Mouse (Mus musculus) erythroblast, embryonic 14.5 days (primary cell): ENCODE results near the gene Tnr. TPM values are rescaled to one million over a fixed set of nuclear protein-coding genes. Genes with fewer than 3 reads are reported as not detected.

Experiments used
- H3K27me3 ChIP-seq: 2 replicates; pipeline ENCODE4 v1.6.1; 2012; ENCODE audit warnings: inconsistent platforms; ENCODE audit not compliant: control insufficient read depth
- H3K36me3 ChIP-seq: 2 replicates; pipeline ENCODE4 v1.6.1; 2012; ENCODE audit warnings: mild to moderate bottlenecking, inconsistent platforms; ENCODE audit not compliant: control insufficient read depth
- H3K4me1 ChIP-seq: 2 replicates; pipeline ENCODE4 v1.6.1; 2012; ENCODE audit warnings: inconsistent platforms; ENCODE audit not compliant: control insufficient read depth
- H3K4me3 ChIP-seq: replicated peaks from 2 replicates; pipeline ENCODE3; 2012; ENCODE audit warnings: moderate library complexity, mild to moderate bottlenecking, inconsistent platforms
- H3K9me3 ChIP-seq: 2 replicates; pipeline ENCODE4 v1.6.1; 2012; ENCODE audit warnings: low read length, inconsistent platforms, mixed read lengths; ENCODE audit not compliant: control insufficient read depth
- GATA1 ChIP-seq: IDR thresholded peaks from 2 replicates; pipeline ENCODE4 v1.6.1; 2012; ENCODE audit warnings: low read length, inconsistent platforms, mixed read lengths
- TAL1 ChIP-seq: IDR thresholded peaks from 3 replicates; pipeline ENCODE4 v1.6.1; 2012; ENCODE audit warnings: low read length, inconsistent platforms, mixed read lengths
- polyA plus RNA-seq: library from polyadenylated mRNA; stranded (reverse); fragments of >175 nt; gene quantifications from 2 replicates; pipeline ENCODE4 v1.2.3, GENCODE M21; 2012

Tnr gene
- polyA plus RNA-seq, 1 experiment = not detected

GRCm38 (mm10) chr1:159775168-159775567 lies 251.6 kb downstream of the Tnr start:
- Histone ChIP-seq H3K27me3 (no peaks in the 10 kb centered on the region), H3K9me3 (no peaks in the 10 kb centered on the region)
- TF ChIP-seq TAL1 (no peak), GATA1 (no peak)

GRCm38 (mm10) chr1:159777107-159777506 lies 253.5 kb downstream of the Tnr start:
- H3K36me3 ChIP-seq = no peaks in the 10 kb centered on the region
- TF ChIP-seq TAL1 = no peak
- H3K27me3 ChIP-seq = no peaks in the 10 kb centered on the region
- H3K4me1 ChIP-seq = no peaks in the 10 kb centered on the region
- H3K9me3 ChIP-seq = no peaks in the 10 kb centered on the region
- H3K4me3 ChIP-seq = no peak overlapping the region

More at GRCm38 (mm10) chr1:159775168-159775567, 251.6 kb downstream of the Tnr start:
- Histone ChIP-seq H3K4me3 (no peak overlapping the region), H3K36me3 (no peaks in the 10 kb centered on the region), H3K4me1 (no peaks in the 10 kb centered on the region)

GRCm38 (mm10) chr1:159779424-159779823 lies 255.9 kb downstream of the Tnr start:
- no peak for TF ChIP-seq GATA1
- TF ChIP-seq TAL1 = no peak
- H3K4me3 ChIP-seq = no peak overlapping the region
- H3K9me3 ChIP-seq = no peaks in the 10 kb centered on the region
- no peaks in the 10 kb centered on the region for H3K36me3 ChIP-seq
- H3K27me3 ChIP-seq = no peaks in the 10 kb centered on the region
- no peaks in the 10 kb centered on the region for H3K4me1 ChIP-seq

GRCm38 (mm10) chr1:159783842-159784241 lies 260.3 kb downstream of the Tnr start:
- Histone ChIP-seq H3K4me1 (no peaks in the 10 kb centered on the region), H3K27me3 (no peaks in the 10 kb centered on the region), H3K9me3 (no peaks in the 10 kb centered on the region), H3K36me3 (no peaks in the 10 kb centered on the region), H3K4me3 (no peak overlapping the region)
- TF ChIP-seq TAL1 (no peak), GATA1 (no peak)

- H3K4me1 ChIP-seq = no peaks in the 10 kb centered on the region
- H3K4me3 ChIP-seq = no peak overlapping the region
- no peaks in the 10 kb centered on the region for H3K9me3 ChIP-seq
- no peaks in the 10 kb centered on the region for H3K36me3 ChIP-seq
- no peaks in the 10 kb centered on the region for H3K27me3 ChIP-seq
- no peak for TF ChIP-seq TAL1
- TF ChIP-seq GATA1 = no peak
Observed at GRCm38 (mm10) chr1:159788312-159788711, 264.7 kb downstream of the Tnr start.

GRCm38 (mm10) chr1:159792546-159792945 lies 269.0 kb downstream of the Tnr start:
- Histone ChIP-seq H3K36me3 (no peaks in the 10 kb centered on the region), H3K4me1 (no peaks in the 10 kb centered on the region), H3K4me3 (no peak overlapping the region), H3K9me3 (no peaks in the 10 kb centered on the region), H3K27me3 (no peaks in the 10 kb centered on the region)
- TF ChIP-seq GATA1 (no peak), TAL1 (no peak)

- TF ChIP-seq TAL1 (no peak), GATA1 (no peak)
- no peaks in the 10 kb centered on the region for H3K36me3 ChIP-seq
- H3K4me3 ChIP-seq = no peak overlapping the region
- no peaks in the 10 kb centered on the region for H3K4me1 ChIP-seq
- no peaks in the 10 kb centered on the region for H3K27me3 ChIP-seq
- H3K9me3 ChIP-seq = no peaks in the 10 kb centered on the region
Observed at GRCm38 (mm10) chr1:159796021-159796420, 272.5 kb downstream of the Tnr start.

GRCm38 (mm10) chr1:159800366-159800765 lies 276.8 kb downstream of the Tnr start:
- no peaks in the 10 kb centered on the region for H3K36me3 ChIP-seq
- H3K4me3 ChIP-seq = no peak overlapping the region
- H3K9me3 ChIP-seq = no peaks in the 10 kb centered on the region
- TF ChIP-seq GATA1 (no peak), TAL1 (no peak)
- H3K27me3 ChIP-seq = no peaks in the 10 kb centered on the region
- H3K4me1 ChIP-seq = no peaks in the 10 kb centered on the region

GRCm38 (mm10) chr1:159801753-159802152 lies 278.2 kb downstream of the Tnr start:
- Histone ChIP-seq H3K36me3 (no peaks in the 10 kb centered on the region), H3K9me3 (peaks cover 2% of the 10 kb centered on the region; the same call in 1 of the 2 replicates), H3K4me3 (no peak overlapping the region), H3K27me3 (no peaks in the 10 kb centered on the region), H3K4me1 (no peaks in the 10 kb centered on the region)
- TF ChIP-seq TAL1 (no peak), GATA1 (no peak)

GRCm38 (mm10) chr1:159803711-159804110 lies 280.1 kb downstream of the Tnr start:
- H3K4me3 ChIP-seq = no peak overlapping the region
- H3K36me3 ChIP-seq = no peaks in the 10 kb centered on the region
- H3K9me3 ChIP-seq = peaks cover 2% of the 10 kb centered on the region; the same call in 1 of the 2 replicates
- H3K4me1 ChIP-seq = no peaks in the 10 kb centered on the region
- TF ChIP-seq GATA1 = no peak
- no peak for TF ChIP-seq TAL1
- H3K27me3 ChIP-seq = no peaks in the 10 kb centered on the region
